Mouse (Mus musculus) lung, postnatal 10 days (tissue): ENCODE results near the gene Tgif1.

Experiments used
- DNase-seq: peaks from one replicate; pipeline ENCODE4 v3.0.0; 2021

The Tgif1 gene

DNA sequence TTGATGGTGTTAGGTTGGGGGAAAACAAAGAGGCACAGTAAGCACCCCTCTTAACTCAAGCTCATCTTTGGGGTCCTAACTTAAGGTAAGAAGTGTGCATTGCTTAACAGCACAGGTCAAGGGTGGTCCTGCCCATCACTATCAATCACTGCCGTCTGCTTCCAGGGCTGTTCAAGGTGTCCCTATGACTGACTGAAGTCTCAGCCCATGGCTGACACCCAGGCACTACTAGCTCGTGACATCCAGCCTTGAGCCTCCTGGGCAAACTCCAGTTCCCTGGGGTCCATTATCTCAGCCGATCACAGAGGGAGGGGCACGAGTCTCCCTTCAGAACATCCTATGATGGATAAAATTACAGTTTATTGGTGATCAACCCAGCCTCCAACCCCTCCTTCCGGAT lies 12.7 kb upstream of the Tgif1 start:
- DNase-seq = no peak

GRCm38 (mm10) chr17:70865060-70865604 lies 11.8 kb upstream of the Tgif1 start:
- no peak for DNase-seq

- no peak for DNase-seq
Measured at GRCm38 (mm10) chr17:70864645-70865044, 11.3 kb upstream of the Tgif1 start.

DNA sequence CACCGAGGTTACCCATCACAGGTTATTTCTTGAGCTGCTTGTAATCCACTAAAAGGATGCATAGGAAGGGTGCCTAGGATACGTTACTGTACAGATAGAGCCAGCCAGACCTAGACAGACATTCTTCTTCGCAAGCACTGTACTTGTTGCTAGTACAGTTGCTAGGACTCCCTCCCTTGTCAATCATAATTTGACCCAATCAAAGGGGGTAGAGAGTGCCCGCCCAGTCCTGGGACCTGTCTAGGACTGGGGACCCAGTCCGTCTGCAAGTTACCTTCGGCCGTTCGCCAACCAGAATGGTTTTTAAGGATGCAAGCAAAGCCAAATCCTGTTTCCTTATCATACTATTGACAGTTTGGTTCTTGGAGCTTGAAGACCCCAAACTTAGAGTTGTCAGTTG lies 10.8 kb upstream of the Tgif1 start:
- DNase-seq = no peak

DNA sequence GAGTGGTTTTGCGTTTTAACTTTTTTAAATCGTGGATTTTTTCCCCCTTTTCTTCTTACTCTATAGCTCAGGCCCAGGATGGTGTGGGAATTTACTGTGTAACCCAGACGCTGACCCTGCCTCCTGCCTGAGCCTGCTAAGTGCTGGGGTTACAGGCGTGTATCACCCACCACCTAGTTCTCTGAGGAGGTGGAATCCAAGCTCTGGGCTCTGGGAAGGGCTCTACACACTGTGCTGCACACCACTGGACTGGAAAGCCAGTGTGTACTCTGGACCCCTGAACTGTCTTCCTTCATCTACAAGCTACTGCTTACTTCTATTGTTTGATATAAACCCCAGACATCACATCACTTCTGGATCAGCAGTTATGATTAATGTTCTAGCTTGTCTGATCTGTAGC lies 5.5 kb upstream of the Tgif1 start:
- DNase-seq = no peak

DNA sequence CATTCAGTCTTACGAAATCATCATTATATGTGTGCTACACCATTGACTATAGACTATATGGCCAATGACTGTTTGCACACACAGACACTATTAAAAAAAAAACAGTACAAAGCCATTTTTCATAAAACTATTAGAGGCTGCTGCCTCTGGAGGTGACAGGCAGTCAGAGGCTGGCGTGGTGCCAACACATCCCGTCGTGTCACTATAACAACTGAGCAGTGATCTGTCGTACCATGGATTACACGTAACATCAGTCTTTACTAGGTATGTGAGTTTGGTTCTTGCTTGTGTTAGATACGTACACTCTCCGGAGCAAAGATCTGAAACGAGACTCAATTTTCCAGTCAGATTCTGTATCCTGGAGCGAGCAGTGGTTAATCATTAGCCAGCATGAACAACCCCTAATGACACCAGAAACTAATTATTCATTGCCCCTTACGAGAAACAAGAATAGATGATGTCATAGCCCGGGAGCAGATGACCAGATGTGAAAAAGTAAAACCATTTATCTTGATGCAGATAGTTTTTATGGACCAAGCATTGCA lies 3.6 kb upstream of the Tgif1 start:
- DNase-seq = peak; percentile 21

GRCm38 (mm10) chr17:70854021-70854420 lies 675 bp upstream of the Tgif1 start:
- no peak for DNase-seq

- peak; percentile 93 for DNase-seq
Measured at GRCm38 (mm10) chr17:70852686-70853386, 510 bp downstream of the Tgif1 start.

- peak; percentile 75 for DNase-seq
Measured at GRCm38 (mm10) chr17:70852011-70852685, 1.2 kb downstream of the Tgif1 start.

DNA sequence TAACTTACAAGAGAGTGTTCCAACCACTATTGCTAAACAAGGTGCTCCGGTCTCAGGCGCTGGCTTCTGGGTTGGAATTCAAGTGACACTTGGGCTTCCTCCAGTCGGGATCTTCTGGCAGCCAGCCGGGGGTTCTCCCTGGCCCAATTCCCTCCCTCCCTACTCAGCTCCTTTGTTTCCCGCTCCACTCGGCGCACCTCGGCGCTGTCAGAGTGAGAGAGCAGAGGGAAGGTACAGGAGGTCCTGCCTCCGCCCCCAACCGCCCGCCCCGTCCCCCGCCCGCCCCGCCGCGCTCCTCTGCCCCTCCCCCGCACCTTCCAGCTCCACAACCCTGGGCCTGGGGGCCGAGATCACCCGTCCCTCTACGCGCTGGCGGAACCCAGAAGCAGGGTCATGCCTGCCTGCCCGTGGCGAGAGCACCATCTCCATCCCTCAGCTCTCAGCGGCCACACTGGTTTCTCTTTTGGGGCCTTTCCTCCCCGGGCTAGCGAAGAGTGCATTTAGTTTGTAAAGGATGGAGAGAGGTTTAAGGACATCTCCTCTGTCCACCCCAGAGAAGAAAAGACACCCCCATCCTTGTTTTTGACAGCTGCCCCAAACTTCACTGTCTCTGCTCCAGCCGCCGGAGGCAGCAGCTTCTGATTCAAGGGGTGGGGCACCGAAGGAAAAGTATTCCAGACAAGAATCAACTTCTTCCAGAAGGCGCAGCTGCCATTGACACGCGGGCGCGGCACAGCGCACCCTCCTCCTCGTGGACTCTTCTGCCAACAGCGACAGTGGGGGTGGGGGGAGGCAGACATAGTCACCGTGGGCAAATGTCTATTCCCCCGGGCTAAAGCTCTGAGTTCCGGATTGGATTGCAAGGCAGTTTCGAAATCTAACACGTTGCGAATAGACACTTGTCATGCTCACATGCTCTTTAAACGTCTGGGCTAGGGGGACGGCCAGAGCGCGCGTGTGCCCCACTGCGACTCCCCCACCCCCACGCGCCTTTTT lies 2.1 kb downstream of the Tgif1 start:
- DNase-seq = peak; percentile 90

GRCm38 (mm10) chr17:70850233-70850995 lies 2.9 kb downstream of the Tgif1 start:
- DNase-seq = peak; percentile 78

DNA sequence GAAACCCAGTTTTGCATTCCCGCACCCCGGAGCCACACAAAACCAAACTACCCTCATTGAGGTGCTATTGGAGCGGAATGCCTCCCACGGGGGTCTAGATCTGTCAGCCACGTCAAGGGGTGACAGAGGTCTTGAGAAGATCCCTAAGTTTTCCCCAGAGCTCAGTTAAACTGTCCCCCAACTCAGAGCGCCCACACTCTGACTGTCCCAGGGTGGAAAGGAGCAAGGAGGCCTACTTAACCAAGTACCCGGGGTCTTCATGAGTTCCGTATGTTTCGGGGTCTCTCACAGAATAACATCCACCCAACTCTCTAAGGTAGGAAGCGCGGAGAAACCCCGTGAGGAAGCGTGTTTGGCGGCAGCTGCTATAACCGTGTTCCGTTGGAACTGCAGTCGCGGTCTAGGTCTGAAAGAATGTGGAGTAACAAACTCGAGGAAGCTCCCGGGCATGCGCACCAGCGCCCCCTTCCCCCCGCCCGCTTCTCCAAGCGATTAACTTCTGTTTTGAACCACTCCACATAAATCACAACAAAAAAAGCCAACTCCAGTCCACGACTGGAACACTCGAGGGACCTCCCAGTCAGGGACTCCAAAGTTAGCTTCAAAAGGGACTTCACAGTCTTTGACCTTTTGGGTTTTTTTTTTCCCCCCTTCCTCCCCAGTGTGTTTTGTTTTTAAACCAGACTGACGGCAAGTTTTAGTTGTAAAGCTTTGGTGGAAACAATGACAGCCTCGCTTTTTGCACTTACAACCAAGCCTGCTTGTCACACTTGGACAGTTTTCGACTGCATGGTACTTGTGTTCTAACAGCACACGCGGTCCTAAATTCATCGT lies 3.7 kb downstream of the Tgif1 start:
- peak; percentile 96 for DNase-seq

- peak; percentile 77 for DNase-seq
Measured at GRCm38 (mm10) chr17:70848511-70849398, 4.6 kb downstream of the Tgif1 start.

DNA sequence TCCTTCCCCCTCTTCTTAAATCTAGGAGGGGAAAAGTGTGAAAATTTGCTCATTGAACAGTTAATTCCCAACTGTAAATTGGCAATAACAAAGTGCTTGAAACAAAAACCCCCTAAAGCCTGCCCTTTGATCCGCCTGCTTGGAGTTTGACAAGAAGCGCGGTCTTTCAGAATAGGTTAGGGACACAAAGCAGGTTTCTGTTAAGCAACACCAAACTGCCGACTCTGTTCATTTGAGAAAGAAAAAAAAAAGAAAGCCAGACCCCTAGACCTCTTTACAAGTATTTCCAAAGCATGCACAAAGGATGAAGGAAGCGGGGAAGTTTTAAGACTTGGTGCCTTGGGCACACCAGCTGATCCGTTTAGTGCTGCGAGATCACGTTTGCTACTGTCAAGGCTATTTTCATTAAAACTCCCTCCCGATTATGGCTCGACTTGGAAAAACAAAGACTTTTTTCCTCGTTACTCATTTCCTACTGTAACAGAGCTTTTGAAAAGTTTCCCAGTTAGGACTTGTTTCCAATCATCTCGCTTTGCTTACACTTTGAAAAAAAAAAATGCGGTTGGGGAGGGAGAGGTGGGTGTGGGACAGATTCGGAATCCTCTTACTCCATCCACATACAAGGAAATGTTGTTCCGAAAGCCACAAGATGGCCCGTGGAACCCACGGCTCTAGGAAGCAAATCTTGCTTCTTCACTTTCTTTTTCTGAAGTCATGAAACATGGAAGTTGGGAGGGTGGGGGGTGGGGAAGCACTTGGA lies 5.4 kb downstream of the Tgif1 start:
- peak; percentile 30 for DNase-seq

GRCm38 (mm10) chr17:70847086-70847485 lies 6.3 kb downstream of the Tgif1 start:
- DNase-seq = peak; percentile 84

GRCm38 (mm10) chr17:70846111-70846644 lies 7.2 kb downstream of the Tgif1 start:
- DNase-seq = no peak

DNA sequence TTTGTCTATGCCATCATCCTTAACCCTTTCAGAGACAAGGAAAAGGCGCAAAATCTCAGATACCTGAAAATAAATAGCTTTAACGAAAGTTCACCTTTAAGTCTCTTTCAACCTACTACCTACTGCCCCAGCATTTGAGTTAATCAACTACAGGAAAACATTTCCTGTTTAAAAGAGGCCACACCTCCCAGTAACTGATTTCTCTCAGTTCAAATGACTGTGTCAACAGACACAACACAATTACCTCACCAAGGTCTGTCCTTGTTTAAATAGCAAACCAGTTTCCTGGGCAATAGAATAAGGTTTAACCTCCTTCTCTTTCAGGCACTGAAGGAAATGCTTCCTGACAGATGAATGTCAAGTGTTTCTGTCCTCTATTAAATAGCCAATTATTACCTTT lies 7.8 kb downstream of the Tgif1 start:
- DNase-seq = peak; percentile 18

DNA sequence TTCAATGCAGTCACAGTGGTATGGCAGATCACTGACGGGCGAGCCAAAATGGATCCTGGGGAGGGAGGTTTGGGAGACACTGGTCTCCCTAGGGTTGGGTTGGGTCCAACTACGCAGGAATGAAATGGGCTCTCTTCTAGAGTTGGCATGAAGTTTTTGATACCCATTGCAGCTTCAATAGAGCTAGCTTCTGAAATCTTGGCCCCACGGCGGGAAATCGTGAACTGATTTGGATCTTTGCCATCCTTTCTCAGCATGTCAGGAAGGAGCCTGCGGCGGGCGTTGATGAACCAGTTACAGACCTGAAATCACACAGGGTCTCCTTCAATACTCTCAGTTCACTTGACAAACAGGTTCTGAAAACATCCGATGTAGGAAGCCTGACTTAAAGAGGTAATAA lies 8.4 kb downstream of the Tgif1 start:
- no peak for DNase-seq

DNA sequence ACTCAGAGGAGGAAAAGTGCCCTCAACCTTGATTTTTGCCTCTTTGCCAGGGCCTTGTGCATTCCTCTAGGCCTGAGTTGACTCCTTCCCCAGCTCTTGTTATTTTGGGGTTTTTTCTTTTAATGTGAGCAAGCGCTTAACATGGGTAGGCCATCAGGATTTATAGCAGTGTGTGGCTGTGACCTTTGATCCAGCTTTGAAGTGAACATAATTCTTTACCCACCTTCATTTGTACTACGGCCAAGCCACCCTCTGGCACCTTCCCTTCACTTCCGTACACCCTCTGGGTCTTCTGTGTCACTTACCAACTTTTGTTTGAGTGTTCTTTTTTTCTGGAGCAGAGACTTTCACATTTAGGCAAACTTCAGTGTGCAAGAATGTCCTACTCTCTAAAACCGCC lies 10.1 kb downstream of the Tgif1 start:
- DNase-seq = no peak
